Mouse (Mus musculus) midbrain, embryonic 12.5 days (tissue): Measurements from ENCODE around the gene Vps52. TPM values are rescaled to one million over a fixed set of nuclear protein-coding genes. Genes with fewer than 3 reads are reported as not detected.
A peak's percentile ranks its signal among the peaks of the same experiment; 100 is the strongest.
"Not testable (repeated sequence)": the region's sequence is repeated elsewhere in the genome, so short reads cannot be mapped to it uniquely, and the experiment has no call there.

Experiments used
- ATAC-seq: fragments of 200-750 bp; cut with Nextera tagmentation; 2 replicates; pipeline ENCODE4 v1.8.0; 2017; ENCODE audit warnings: low read depth, moderate TSS enrichment, moderate library complexity; ENCODE audit not compliant: low FRiP score
- H3K27ac ChIP-seq: fragments of 300-500 bp; sonication (generic); replicated peaks from 2 replicates; pipeline ENCODE4 v1.5.1; 2016; ENCODE audit warnings: mild to moderate bottlenecking
- H3K27me3 ChIP-seq: fragments of 300-500 bp; sonication (generic); 2 replicates; pipeline ENCODE4 v1.6.1; 2016; ENCODE audit warnings: mild to moderate bottlenecking
- H3K36me3 ChIP-seq: fragments of 300-500 bp; sonication (generic); 2 replicates; pipeline ENCODE4 v1.6.1; 2016
- H3K4me1 ChIP-seq: fragments of 300-500 bp; sonication (generic); 2 replicates; pipeline ENCODE4 v1.6.1; 2016
- H3K4me2 ChIP-seq: fragments of 300-500 bp; sonication (generic); replicated peaks from 2 replicates; pipeline ENCODE4 v1.6.1; 2016; ENCODE audit warnings: mild to moderate bottlenecking, moderate library complexity
- H3K4me3 ChIP-seq: fragments of 300-500 bp; sonication (generic); 2 replicates; pipeline ENCODE4 v1.5.1; 2016; ENCODE audit warnings: mild to moderate bottlenecking
- H3K9ac ChIP-seq: fragments of 300-500 bp; sonication (generic); replicated peaks from 2 replicates; pipeline ENCODE4 v1.6.1; 2016; ENCODE audit warnings: mild to moderate bottlenecking, moderate library complexity
- H3K9me3 ChIP-seq: fragments of 300-500 bp; sonication (generic); 2 replicates; pipeline ENCODE4 v1.6.1; 2016; ENCODE audit warnings: mild to moderate bottlenecking
- WGBS: fragments of 180-500 bp; shearing (Covaris S2); methylation state at CpG from one replicate; pipeline ENCODE4 v1.1.7; 2016; 5-methylcytosine and 5-hydroxymethylcytosine counted together
- polyA plus RNA-seq: library from polyadenylated mRNA; unstranded; fragments of >200 nt; fragmentation: Nextera tagmentation; extraction: Ambion mirVana; gene quantifications from 2 replicates; pipeline ENCODE4 v1.2.1, GENCODE M21; 2016

Vps52 gene
- polyA plus RNA-seq, 1 experiment from 2014 or later = 70.9 TPM

GRCm38 (mm10) chr17:33980181-33981035 is 24.8 kb downstream of the Vps52 start:
- H3K27me3 ChIP-seq = peaks cover 47% of the 10 kb centered on the region
- H3K4me1 ChIP-seq = peaks cover 15% of the 10 kb centered on the region
- 0 out of 2 replicates have a peak overlapping the region, but pooled peaks have one; percentile 9 for H3K4me3 ChIP-seq
- peak; percentile 17; the same call in 1 of the 2 replicates for ATAC-seq
- H3K36me3 ChIP-seq = no peaks in the 10 kb centered on the region
- H3K4me2 ChIP-seq = no peak overlapping the region
- no peak overlapping the region for H3K9ac ChIP-seq
- no peaks in the 10 kb centered on the region for H3K9me3 ChIP-seq
- no peak overlapping the region for H3K27ac ChIP-seq
- WGBS = 83% methylated on average over 19 of the region's 19 CpGs

GRCm38 (mm10) chr17:33981192-33981909 is 25.7 kb downstream of the Vps52 start:
- Histone ChIP-seq H3K4me2 (peak overlapping the region; percentile 74), H3K4me3 (peak overlapping the region; percentile 54), H3K9ac (peak overlapping the region; percentile 62), H3K27me3 (peaks cover 42% of the 10 kb centered on the region), H3K4me1 (peaks cover 15% of the 10 kb centered on the region), H3K27ac (peak overlapping the region; percentile 92)
- peak; percentile 95 for ATAC-seq
- not testable (repeated sequence) for H3K36me3 ChIP-seq, H3K9me3 ChIP-seq
- WGBS = under 1% methylated on average over 27 of the region's 27 CpGs

GRCm38 (mm10) chr17:33982136-33982535 is 26.5 kb downstream of the Vps52 start:
- not testable (repeated sequence) for H3K9ac ChIP-seq, H3K36me3 ChIP-seq, ATAC-seq, H3K9me3 ChIP-seq, H3K27ac ChIP-seq
- peaks cover 34% of the 10 kb centered on the region for H3K27me3 ChIP-seq
- H3K4me1 ChIP-seq = peaks cover 15% of the 10 kb centered on the region
- peak overlapping the region; percentile 74 for H3K4me2 ChIP-seq
- peak overlapping the region; percentile 54; the same call in 1 of the 2 replicates for H3K4me3 ChIP-seq
- 10% methylated on average over 8 of the region's 8 CpGs for WGBS

GRCm38 (mm10) chr17:33991788-33992664 is 36.4 kb downstream of the Vps52 start:
- H3K27ac ChIP-seq = no peak overlapping the region
- no peaks in the 10 kb centered on the region for H3K36me3 ChIP-seq
- peak; percentile 41; the same call in 1 of the 2 replicates for ATAC-seq

GRCm38 (mm10) chr17:33994959-33995358 is 39.3 kb downstream of the Vps52 start:
- Histone ChIP-seq H3K4me3 (no peak overlapping the region), H3K27me3 (peaks cover 21% of the 10 kb centered on the region), H3K27ac (no peak overlapping the region), H3K4me2 (no peak overlapping the region), H3K9ac (no peak overlapping the region), H3K36me3 (no peaks in the 10 kb centered on the region), H3K4me1 (peaks cover 9% of the 10 kb centered on the region; the same call in 1 of the 2 replicates), H3K9me3 (no peaks in the 10 kb centered on the region)
- ATAC-seq = no peak
- 93% methylated on average over 8 of the region's 8 CpGs for WGBS

More at GRCm38 (mm10) chr17:33991788-33992664, 36.4 kb downstream of the Vps52 start:
- H3K27me3 ChIP-seq = 0 out of 2 replicates have a peak, but pooled peaks cover 6% of the 10 kb centered on the region
- H3K9ac ChIP-seq = no peak overlapping the region
- WGBS = 33% methylated on average over 10 of the region's 10 CpGs
- H3K4me1 ChIP-seq = 0 out of 2 replicates have a peak, but pooled peaks cover 3% of the 10 kb centered on the region
- H3K4me3 ChIP-seq = no peak overlapping the region
- H3K4me2 ChIP-seq = no peak overlapping the region
- H3K9me3 ChIP-seq = no peaks in the 10 kb centered on the region

GRCm38 (mm10) chr17:33995651-33996050 is 40.0 kb downstream of the Vps52 start:
- 81% methylated on average over 3 of the region's 3 CpGs for WGBS
- Histone ChIP-seq H3K4me3 (no peak overlapping the region), H3K4me2 (no peak overlapping the region), H3K27ac (no peak overlapping the region), H3K9me3 (no peaks in the 10 kb centered on the region), H3K9ac (no peak overlapping the region), H3K36me3 (no peaks in the 10 kb centered on the region), H3K27me3 (peaks cover 28% of the 10 kb centered on the region), H3K4me1 (peaks cover 13% of the 10 kb centered on the region)
- ATAC-seq = no peak

DNA sequence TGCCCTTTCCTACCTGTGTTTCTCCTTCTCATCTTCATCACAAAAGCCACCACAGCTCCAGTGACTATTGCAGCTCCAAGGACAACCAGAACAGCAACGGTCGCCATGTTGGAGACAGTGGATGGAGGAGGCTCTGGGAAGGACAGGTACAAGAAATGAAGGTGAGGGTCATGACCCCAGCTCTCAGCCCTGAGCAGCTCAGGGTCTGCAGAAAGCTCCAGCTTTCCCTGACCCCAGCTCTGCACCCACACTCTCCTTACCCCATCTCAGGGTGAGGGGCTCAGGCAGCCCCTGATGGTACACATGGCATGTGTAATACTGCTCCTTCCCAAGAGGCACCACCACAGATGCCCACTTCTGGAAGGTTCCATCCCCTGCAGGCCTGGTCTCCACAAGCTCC is 41.4 kb downstream of the Vps52 start:
- 86% methylated on average over 2 of the region's 2 CpGs for WGBS
- peaks cover 40% of the 10 kb centered on the region for H3K27me3 ChIP-seq
- not testable (repeated sequence) for ATAC-seq

DNA sequence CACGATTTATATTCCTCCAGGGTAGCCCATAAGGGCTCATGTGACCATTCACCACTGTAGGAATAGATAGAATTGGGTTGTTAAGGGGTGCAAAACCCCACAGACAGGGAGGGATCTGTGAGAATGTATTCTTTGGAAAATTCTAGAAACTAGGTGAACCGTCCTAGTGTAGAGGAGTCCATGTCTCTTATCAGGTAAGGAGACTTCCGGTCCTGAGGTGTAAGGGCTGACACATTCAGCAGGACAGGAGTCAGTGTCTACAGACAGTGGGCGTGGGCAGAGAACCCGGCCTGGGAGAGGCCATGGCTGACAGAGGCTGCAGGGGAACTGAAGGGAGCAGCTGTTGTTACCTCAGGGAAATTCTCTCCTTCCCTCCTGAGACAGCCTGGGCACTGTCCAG is 43.1 kb downstream of the Vps52 start:
- H3K27me3 ChIP-seq = peaks cover 40% of the 10 kb centered on the region
- peaks cover 11% of the 10 kb centered on the region for H3K4me1 ChIP-seq
- H3K36me3 ChIP-seq, H3K4me2 ChIP-seq, H3K27ac ChIP-seq, H3K9ac ChIP-seq, ATAC-seq, H3K4me3 ChIP-seq, H3K9me3 ChIP-seq: not testable (repeated sequence)
- 68% methylated on average over 5 of the region's 5 CpGs for WGBS

More for the DNA sequence above, 41.4 kb downstream of the Vps52 start:
- H3K9me3 ChIP-seq, H3K36me3 ChIP-seq, H3K4me3 ChIP-seq, H3K4me2 ChIP-seq, H3K27ac ChIP-seq, H3K9ac ChIP-seq: not testable (repeated sequence)
- peaks cover 11% of the 10 kb centered on the region for H3K4me1 ChIP-seq

DNA sequence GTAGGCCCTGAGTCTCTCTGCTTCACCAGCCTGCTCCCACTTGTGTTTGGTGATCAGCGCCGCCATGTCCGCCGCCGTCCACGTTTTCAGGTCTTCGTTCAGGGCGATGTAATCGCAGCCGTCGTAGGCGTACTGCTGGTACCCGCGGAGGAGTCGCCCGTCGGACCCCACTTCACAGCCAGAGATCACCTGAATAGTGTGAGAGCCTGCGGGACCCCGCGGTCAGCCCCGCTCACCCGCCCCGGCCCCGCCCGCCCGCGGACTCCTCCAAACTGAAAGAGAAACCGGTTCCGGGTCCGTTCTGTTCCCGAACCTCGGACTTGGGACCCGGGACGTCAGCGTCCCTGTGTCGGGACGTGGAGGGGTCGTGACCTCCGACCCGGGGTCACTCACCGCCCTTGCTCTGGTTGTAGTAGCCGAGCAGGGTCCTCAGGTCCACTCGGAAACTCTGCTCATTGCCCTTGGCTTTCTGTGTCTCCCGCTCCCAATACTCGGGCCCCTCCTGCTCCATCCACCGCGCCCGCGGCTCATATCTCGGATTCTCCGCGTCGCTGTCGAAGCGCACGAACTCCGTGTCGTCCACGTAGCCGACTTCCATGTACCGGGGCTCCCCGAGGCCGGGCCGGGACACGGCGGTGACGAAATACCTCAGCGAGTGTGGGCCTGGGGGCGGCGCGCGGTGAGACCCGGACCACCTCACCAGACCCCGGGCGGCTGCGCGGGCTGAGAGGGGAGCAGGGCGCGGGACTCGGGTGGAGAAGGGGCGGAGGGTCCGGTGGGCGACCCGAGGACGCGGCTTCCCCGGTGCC is 43.9 kb downstream of the Vps52 start:
- Histone ChIP-seq H3K27ac (no peak overlapping the region), H3K9me3 (no peaks in the 10 kb centered on the region), H3K9ac (peak overlapping the region; percentile 61), H3K4me2 (peak overlapping the region; percentile 85), H3K36me3 (no peaks in the 10 kb centered on the region), H3K4me1 (peaks cover 11% of the 10 kb centered on the region), H3K27me3 (peaks cover 40% of the 10 kb centered on the region), H3K4me3 (peak overlapping the region; percentile 54)
- peak; percentile 56; the same call in 1 of the 2 replicates for ATAC-seq
- 2% methylated on average over 82 of the region's 87 CpGs for WGBS

GRCm38 (mm10) chr17:34000150-34000537 is 44.5 kb downstream of the Vps52 start, which contains the start of gene H2-K1:
Gene H2-K1 (minus strand): TSS chr17:34000347.
- WGBS = under 1% methylated on average over 29 of the region's 30 CpGs
- Histone ChIP-seq H3K27ac (no peak within 1 kb of the TSS), H3K36me3 (no peaks in the 10 kb centered on the region), H3K4me1 (peaks cover 11% of the 10 kb centered on the region), H3K4me3 (peak within 1 kb of the TSS; percentile 54), H3K4me2 (peak within 1 kb of the TSS; percentile 85), H3K9ac (peak within 1 kb of the TSS; percentile 61), H3K27me3 (peaks cover 40% of the 10 kb centered on the region), H3K9me3 (no peaks in the 10 kb centered on the region)
- ATAC-seq = peak; percentile 74; the same call in 1 of the 2 replicates
